Mouse (Mus musculus) heart, embryonic 10.5 days (tissue): ENCODE data around the gene Rbms3. TPM values are rescaled to one million over a fixed set of nuclear protein-coding genes. Genes with fewer than 3 reads are reported as not detected.

Source experiments
- DNase-seq: peaks from one replicate; pipeline ENCODE4 v3.0.0-alpha.2; 2017; ENCODE audit warnings: low spot score
- H3K27ac ChIP-seq: fragments of 300-500 bp; sonication (generic); 2 replicates; pipeline ENCODE4 v1.5.1; 2016; ENCODE audit warnings: mild to moderate bottlenecking
- H3K27me3 ChIP-seq: fragments of 300-500 bp; sonication (generic); 2 replicates; pipeline ENCODE4 v1.6.1; 2016; ENCODE audit warnings: mild to moderate bottlenecking; ENCODE audit not compliant: poor library complexity, insufficient read depth, severe bottlenecking
- H3K36me3 ChIP-seq: fragments of 300-500 bp; sonication (generic); 2 replicates; pipeline ENCODE4 v1.6.1; 2016; ENCODE audit warnings: mild to moderate bottlenecking, moderate library complexity
- H3K4me1 ChIP-seq: fragments of 300-500 bp; sonication (generic); 2 replicates; pipeline ENCODE4 v1.6.1; 2016; ENCODE audit warnings: mild to moderate bottlenecking
- H3K4me3 ChIP-seq: fragments of 300-500 bp; sonication (generic); 2 replicates; pipeline ENCODE4 v1.5.1; 2016; ENCODE audit warnings: mild to moderate bottlenecking, moderate library complexity
- H3K9me3 ChIP-seq: fragments of 300-500 bp; sonication (generic); 2 replicates; pipeline ENCODE4 v1.6.1; 2016; ENCODE audit warnings: mild to moderate bottlenecking, moderate library complexity
- WGBS: fragments of 180-500 bp; shearing (Covaris S2); methylation state at CpG from one replicate; pipeline ENCODE4 v1.1.7; 2016; 5-methylcytosine and 5-hydroxymethylcytosine counted together
- polyA plus RNA-seq: library from polyadenylated mRNA; unstranded; fragments of >200 nt; fragmentation: Nextera tagmentation; extraction: Ambion mirVana; gene quantifications from 2 replicates; pipeline ENCODE4 v1.2.1, GENCODE M21; 2016

Rbms3 gene
- polyA plus RNA-seq, 1 experiment from 2014 or later = 37.5 TPM

DNA sequence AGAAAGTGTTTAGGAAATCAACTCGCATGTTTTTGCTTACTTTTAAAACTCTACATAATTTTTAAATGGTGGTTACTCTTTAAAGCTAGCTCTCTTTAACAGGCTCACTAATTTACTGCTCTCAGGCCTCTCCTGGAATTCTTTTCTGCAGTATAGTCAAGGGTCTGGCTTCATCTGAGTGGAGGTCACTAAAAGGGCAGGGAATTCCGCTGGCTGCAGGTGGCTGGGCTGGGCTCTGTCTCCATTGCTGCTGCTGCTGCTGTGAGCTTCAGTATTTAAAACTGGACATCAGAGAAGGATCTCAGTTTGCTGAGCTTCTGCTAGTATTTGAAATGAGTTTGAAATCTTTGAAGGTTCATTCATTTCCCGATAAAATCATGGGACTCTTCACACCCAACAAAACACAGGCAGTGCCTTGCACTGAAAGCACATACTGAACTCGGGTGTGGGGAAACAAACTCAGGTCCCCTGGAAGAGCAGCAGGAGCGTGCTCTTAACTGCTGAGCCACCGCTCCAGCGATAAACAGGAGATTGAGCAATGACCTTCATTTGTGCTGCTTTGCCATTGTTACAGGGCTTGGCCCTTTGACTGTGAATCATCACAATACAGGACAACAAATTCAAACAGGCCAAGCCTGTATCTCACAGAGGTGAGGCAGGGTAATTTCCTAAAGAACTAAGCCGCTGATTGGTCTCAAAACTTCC lies 990.0 kb downstream of the Rbms3 start:
- Histone ChIP-seq H3K27me3 (peaks cover 6% of the 10 kb centered on the region; the same call in 1 of the 2 replicates), H3K9me3 (no peaks in the 10 kb centered on the region), H3K36me3 (0 out of 2 replicates have a peak, but pooled peaks cover 2% of the 10 kb centered on the region), H3K4me1 (peaks cover 16% of the 10 kb centered on the region), H3K4me3 (no peak overlapping the region), H3K27ac (peak overlapping the region; percentile 85)
- 43% methylated on average over 8 of the region's 8 CpGs for WGBS
- DNase-seq = no peak

DNA sequence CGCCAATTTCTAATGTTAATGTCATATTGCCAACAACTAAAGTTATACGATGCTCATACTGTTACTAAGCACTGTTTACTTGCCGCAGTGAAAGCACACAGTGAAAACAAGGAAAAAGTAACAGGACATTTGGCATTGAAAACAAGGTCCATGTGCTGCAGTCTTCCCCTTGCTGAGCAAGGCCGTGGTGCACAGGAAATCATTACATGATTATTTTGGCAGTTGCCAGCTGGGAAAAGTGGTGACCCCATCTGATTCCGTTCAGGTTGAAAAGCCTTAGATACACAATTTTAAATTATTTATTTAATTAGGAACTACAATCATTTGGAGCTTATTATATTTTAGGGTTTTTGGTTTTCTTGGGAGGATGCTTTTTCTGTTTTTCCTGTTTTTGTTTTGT lies 995.9 kb downstream of the Rbms3 start:
- Histone ChIP-seq H3K9me3 (no peaks in the 10 kb centered on the region), H3K27ac (no peak overlapping the region), H3K4me3 (no peak overlapping the region), H3K4me1 (peaks cover 10% of the 10 kb centered on the region; the same call in 1 of the 2 replicates), H3K27me3 (peaks cover 6% of the 10 kb centered on the region; the same call in 1 of the 2 replicates), H3K36me3 (0 out of 2 replicates have a peak, but pooled peaks cover 2% of the 10 kb centered on the region)
- no peak for DNase-seq
- 72% methylated on average over 5 of the region's 5 CpGs for WGBS

DNA sequence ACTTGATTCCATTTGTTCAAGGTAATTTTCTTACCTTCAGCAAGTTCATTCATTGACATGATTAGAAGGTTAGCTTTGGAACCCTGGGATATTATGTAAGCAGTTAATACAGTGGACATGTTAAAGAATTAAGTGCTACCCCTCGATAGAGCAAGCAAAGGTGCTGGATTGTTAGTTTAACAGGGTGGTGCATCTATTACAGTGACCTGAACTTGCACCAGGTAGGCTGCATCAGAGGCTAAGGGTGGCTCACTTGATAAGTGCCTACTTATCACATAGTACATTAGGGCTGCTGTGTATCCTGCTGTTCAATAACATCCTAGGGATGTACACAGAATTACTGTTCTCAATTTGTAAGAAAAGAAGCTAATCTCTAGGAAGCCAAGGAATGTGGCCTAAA lies 996.6 kb downstream of the Rbms3 start:
- no peaks in the 10 kb centered on the region for H3K9me3 ChIP-seq
- no peak for DNase-seq
- no peak overlapping the region for H3K27ac ChIP-seq
- no peak overlapping the region for H3K4me3 ChIP-seq
- 0 out of 2 replicates have a peak, but pooled peaks cover 2% of the 10 kb centered on the region for H3K36me3 ChIP-seq
- 85% methylated on average over 1 of the region's 1 CpGs for WGBS
- H3K27me3 ChIP-seq = peaks cover 6% of the 10 kb centered on the region; the same call in 1 of the 2 replicates
- H3K4me1 ChIP-seq = peaks cover 9% of the 10 kb centered on the region; the same call in 1 of the 2 replicates

DNA sequence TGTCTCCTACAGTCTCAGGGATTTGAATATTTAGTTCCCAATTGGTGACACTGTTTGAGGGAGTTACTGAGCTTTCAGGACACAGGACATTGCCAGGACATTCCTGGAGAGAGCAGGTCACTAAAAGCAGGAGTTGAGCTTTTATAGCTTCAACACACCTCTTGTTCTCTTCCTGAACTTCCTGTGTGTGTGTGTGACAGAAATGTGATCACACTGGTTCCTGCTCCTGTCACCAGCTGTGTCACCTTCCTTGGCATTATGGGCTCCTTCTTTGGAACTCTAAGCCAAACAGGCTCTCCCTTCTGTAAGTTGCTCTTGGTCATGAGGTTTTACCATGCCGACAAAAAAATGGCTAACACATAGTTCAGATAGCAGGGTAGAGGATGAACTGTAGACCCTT lies 997.9 kb downstream of the Rbms3 start:
- Histone ChIP-seq H3K9me3 (no peaks in the 10 kb centered on the region), H3K4me3 (no peak overlapping the region), H3K36me3 (0 out of 2 replicates have a peak, but pooled peaks cover 2% of the 10 kb centered on the region), H3K4me1 (peaks cover 9% of the 10 kb centered on the region; the same call in 1 of the 2 replicates), H3K27ac (no peak overlapping the region), H3K27me3 (peaks cover 6% of the 10 kb centered on the region; the same call in 1 of the 2 replicates)
- DNase-seq = no peak
- WGBS = 72% methylated on average over 1 of the region's 1 CpGs

DNA sequence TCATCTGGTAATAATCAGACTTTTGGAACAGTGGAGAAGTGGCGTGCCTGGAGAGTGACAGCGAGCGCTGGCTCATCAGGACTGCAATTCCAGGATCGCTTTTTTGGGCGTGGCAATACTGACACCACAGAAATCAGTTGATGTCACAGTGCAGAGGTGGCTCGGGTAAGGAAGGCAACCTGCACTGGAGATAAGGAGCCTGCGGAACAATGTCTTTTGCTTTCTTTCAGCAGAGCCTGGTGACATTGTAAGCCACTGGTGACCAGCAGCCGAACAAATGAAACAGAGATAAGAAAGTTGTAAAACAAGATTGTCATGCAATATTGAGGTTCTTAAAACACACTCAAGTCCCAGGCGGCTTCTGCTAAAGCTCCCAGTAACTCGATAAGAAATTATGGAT lies 998.9 kb downstream of the Rbms3 start:
- no peak for DNase-seq
- Histone ChIP-seq H3K4me3 (no peak overlapping the region), H3K4me1 (peaks cover 9% of the 10 kb centered on the region; the same call in 1 of the 2 replicates), H3K9me3 (no peaks in the 10 kb centered on the region), H3K36me3 (no peaks in the 10 kb centered on the region), H3K27me3 (0 out of 2 replicates have a peak, but pooled peaks cover under 1% of the 10 kb centered on the region), H3K27ac (no peak overlapping the region)
- WGBS = 36% methylated on average over 10 of the region's 10 CpGs

DNA sequence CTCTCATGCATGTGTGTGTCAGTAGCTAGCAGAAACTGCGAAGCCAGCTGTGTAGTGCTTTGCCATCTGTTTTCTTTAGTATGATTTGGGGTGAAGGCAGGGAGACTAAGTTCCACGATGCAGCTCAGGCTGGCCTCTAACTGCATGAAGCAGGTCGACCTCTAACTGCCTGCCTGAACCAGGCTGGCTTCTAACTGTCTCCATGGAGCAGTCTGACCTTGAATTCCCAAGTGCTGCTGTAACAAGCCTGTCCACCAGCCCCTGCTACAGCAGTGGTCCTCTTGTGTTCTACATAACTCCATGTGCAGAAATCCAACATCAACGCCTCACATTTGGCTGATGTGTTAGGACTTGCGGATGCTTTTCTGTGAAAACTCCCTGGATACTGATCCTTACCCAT lies 1009.3 kb downstream of the Rbms3 start:
- H3K27ac ChIP-seq = peak overlapping the region; percentile 52; the same call in 1 of the 2 replicates
- H3K27me3 ChIP-seq = no peaks in the 10 kb centered on the region
- no peaks in the 10 kb centered on the region for H3K9me3 ChIP-seq
- no peaks in the 10 kb centered on the region for H3K36me3 ChIP-seq
- peaks cover 6% of the 10 kb centered on the region for H3K4me1 ChIP-seq
- H3K4me3 ChIP-seq = no peak overlapping the region
- WGBS = 70% methylated on average over 5 of the region's 5 CpGs
- no peak for DNase-seq

DNA sequence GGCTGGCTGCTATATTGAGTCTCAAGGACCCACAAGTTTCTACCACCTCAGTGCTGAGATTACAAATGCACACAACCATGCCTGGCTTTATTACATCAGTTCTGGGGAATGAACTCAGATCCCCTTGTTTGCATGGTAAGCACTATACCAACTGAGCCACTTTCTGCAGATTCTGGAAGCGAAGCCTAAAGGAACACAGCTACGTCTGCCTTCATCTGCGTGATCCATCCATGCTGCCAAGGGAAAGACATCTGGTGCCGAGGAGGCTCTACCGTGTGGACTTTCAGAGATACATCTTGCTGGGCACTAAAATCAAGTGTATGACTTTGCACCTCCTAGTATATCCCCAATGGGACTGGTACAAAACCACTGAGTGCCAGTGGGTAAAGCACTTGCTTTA lies 1010.8 kb downstream of the Rbms3 start:
- DNase-seq = no peak
- no peak overlapping the region for H3K4me3 ChIP-seq
- H3K27ac ChIP-seq = no peak overlapping the region
- 95% methylated on average over 5 of the region's 5 CpGs for WGBS
- H3K4me1 ChIP-seq = peaks cover 6% of the 10 kb centered on the region
- no peaks in the 10 kb centered on the region for H3K27me3 ChIP-seq
- H3K36me3 ChIP-seq = no peaks in the 10 kb centered on the region
- no peaks in the 10 kb centered on the region for H3K9me3 ChIP-seq

DNA sequence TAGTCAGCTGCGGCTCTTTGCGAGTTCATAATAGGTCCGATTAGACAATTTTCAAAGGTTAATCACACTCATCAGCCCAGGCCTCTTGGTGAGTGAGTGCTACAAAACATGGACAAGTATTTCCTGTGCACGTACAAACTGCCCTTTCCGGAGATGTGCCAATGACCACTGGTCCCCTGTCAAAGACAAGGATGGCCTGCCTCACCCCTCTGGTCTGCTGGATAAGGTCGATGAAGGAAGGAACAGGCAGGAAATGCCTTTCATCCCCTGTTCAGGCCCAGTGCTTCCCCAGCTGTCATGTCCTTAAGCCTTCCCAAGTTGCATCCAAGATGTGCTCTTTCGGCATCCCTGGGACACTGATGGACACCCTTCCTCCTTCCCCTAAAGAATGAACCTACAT lies 1016.4 kb downstream of the Rbms3 start:
- WGBS = 65% methylated on average over 7 of the region's 7 CpGs
- 0 out of 2 replicates have a peak, but pooled peaks cover 5% of the 10 kb centered on the region for H3K4me1 ChIP-seq
- no peak overlapping the region for H3K27ac ChIP-seq
- H3K27me3 ChIP-seq = no peaks in the 10 kb centered on the region
- H3K9me3 ChIP-seq = no peaks in the 10 kb centered on the region
- DNase-seq = no peak
- H3K4me3 ChIP-seq = no peak overlapping the region
- no peaks in the 10 kb centered on the region for H3K36me3 ChIP-seq

DNA sequence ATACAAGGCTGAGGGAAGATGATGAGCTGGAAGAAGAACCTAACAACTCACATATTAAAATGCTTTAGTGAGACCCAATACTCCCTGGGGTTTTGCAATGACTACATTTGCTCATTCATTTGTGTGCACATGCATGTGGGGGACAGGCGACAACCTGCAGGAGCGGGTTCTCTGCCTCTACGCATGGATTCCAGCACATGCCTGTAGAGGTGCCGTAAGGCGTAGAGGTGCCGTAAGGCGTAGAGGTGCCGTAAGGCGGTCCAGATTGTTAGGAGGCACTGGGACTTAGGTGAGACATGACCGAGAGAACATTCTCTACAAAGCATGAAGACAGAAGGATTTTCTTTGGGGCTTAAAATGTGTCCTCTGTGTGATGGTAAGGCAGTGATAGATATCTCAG lies 1033.7 kb downstream of the Rbms3 start:
- Histone ChIP-seq H3K27me3 (no peaks in the 10 kb centered on the region), H3K4me1 (0 out of 2 replicates have a peak, but pooled peaks cover 3% of the 10 kb centered on the region), H3K27ac (no peak overlapping the region), H3K4me3 (no peak overlapping the region), H3K36me3 (peaks cover 2% of the 10 kb centered on the region; the same call in 1 of the 2 replicates), H3K9me3 (no peaks in the 10 kb centered on the region)
- no peak for DNase-seq
- WGBS = 96% methylated on average over 10 of the region's 10 CpGs

DNA sequence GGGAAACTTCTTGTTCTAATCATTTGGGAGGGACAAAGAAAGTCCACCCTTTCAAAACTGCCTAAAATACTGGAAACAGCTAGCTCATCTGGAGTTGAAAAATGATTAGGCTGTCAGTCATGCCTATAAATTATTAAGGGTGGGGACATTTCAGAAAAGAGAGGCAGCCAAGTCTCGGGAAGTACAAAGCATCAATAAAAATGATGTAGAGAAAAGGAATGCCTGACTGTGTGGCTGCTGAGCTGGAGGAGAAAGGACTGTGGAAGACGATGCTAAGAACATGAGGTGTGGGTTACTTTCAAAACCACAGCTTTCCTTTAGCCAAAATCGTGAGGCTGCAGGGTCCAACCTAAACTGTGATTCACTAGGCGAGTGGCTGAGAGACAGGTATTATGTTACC lies 1037.2 kb downstream of the Rbms3 start:
- Histone ChIP-seq H3K9me3 (no peaks in the 10 kb centered on the region), H3K27ac (no peak overlapping the region), H3K4me3 (no peak overlapping the region), H3K27me3 (no peaks in the 10 kb centered on the region), H3K4me1 (0 out of 2 replicates have a peak, but pooled peaks cover 4% of the 10 kb centered on the region), H3K36me3 (peaks cover 2% of the 10 kb centered on the region; the same call in 1 of the 2 replicates)
- WGBS = 86% methylated on average over 4 of the region's 4 CpGs
- no peak for DNase-seq

DNA sequence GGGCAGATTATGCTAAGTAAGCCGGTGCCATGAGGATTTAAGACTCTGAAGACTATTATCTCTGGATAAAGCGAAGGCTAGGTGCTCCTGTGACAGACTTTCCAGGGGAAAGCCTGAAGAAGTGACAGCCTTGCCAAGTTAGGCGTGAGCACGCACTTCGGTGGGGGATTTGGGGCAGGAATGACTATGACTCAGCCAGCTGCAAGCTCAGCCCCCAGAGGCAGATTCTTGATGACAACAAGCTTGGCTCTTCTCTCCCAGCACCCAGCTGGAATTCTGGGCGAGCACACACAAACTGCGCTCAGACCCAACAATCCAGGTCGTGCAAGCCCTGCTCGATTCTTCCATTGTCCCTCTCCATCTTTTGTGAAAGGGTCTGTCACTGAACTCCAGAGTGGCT lies 1038.6 kb downstream of the Rbms3 start:
- peaks cover 2% of the 10 kb centered on the region; the same call in 1 of the 2 replicates for H3K36me3 ChIP-seq
- H3K27ac ChIP-seq = no peak overlapping the region
- H3K4me1 ChIP-seq = 0 out of 2 replicates have a peak, but pooled peaks cover 4% of the 10 kb centered on the region
- no peak overlapping the region for H3K4me3 ChIP-seq
- WGBS = 78% methylated on average over 9 of the region's 9 CpGs
- no peak for DNase-seq
- H3K27me3 ChIP-seq = no peaks in the 10 kb centered on the region
- H3K9me3 ChIP-seq = no peaks in the 10 kb centered on the region

DNA sequence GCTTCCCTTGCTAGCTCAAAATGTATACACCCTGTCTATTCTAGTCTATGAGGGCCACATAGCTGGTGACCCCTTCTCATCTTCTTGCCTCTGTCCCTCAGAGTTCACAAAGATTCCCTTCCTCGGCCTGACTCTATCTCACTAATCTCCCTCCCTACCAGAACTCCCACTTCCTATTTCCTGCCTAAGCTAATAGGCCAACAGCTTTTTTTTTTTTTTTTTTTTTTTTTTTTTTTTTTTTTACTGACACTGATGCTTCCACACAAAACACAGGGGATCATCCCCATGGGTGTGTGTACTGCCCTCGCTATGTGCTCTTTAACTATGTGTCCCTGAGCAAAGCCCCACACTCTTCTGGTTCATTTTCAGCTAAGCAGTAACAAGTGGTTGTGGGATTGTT lies 1060.0 kb downstream of the Rbms3 start:
- no peak for DNase-seq
- no peaks in the 10 kb centered on the region for H3K9me3 ChIP-seq
- 67% methylated on average over 2 of the region's 2 CpGs for WGBS

DNA sequence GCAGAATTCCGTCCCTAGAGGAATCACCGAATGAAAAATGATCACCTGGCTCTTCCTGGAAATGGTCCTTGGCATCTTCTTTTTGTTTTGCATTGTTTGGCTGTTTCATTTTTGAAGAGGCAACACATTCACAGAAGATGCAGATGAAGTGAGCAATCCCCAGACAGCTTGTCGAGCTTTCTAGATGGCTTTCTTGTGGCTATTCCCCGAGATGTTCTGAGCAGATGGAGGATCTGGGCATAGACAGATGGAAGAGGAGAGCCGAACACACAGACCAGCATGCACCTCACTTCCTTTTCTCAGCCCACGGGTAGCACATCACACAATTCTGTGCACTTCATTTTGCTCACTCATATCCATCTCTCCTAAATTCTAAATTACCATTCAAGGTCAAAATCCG lies 1063.0 kb downstream of the Rbms3 start:
- 82% methylated on average over 7 of the region's 7 CpGs for WGBS
- no peak for DNase-seq
- no peaks in the 10 kb centered on the region for H3K36me3 ChIP-seq

More for the DNA sequence above, 1060.0 kb downstream of the Rbms3 start:
- H3K4me1 ChIP-seq = no peaks in the 10 kb centered on the region
- H3K4me3 ChIP-seq = no peak overlapping the region
- no peaks in the 10 kb centered on the region for H3K36me3 ChIP-seq
- no peaks in the 10 kb centered on the region for H3K27me3 ChIP-seq
- no peak overlapping the region for H3K27ac ChIP-seq

More for the DNA sequence above, 1063.0 kb downstream of the Rbms3 start:
- H3K4me3 ChIP-seq = no peak overlapping the region
- no peak overlapping the region for H3K27ac ChIP-seq
- H3K27me3 ChIP-seq = no peaks in the 10 kb centered on the region
- H3K9me3 ChIP-seq = no peaks in the 10 kb centered on the region
- H3K4me1 ChIP-seq = no peaks in the 10 kb centered on the region
